Mouse (Mus musculus) small intestine, adult 2 months (tissue): ENCODE measurements around the gene Fank1.

Experiments
- CTCF ChIP-seq: fragments of 200-500 bp; IDR thresholded peaks from 2 replicates; pipeline ENCODE4 v1.5.1; 2012; ENCODE audit warnings: low read depth, mild to moderate bottlenecking, control low read depth, inconsistent platforms, low read length, moderate library complexity, mixed read lengths; ENCODE audit not compliant: insufficient replicate concordance, insufficient read length; ENCODE audit errors: extremely low read depth
- POLR2A ChIP-seq: fragments of 200-500 bp; IDR thresholded peaks from 2 replicates; pipeline ENCODE4 v1.6.1; 2012; ENCODE audit warnings: low read depth, mild to moderate bottlenecking, control low read depth, inconsistent platforms, low read length, moderate library complexity

DNA sequence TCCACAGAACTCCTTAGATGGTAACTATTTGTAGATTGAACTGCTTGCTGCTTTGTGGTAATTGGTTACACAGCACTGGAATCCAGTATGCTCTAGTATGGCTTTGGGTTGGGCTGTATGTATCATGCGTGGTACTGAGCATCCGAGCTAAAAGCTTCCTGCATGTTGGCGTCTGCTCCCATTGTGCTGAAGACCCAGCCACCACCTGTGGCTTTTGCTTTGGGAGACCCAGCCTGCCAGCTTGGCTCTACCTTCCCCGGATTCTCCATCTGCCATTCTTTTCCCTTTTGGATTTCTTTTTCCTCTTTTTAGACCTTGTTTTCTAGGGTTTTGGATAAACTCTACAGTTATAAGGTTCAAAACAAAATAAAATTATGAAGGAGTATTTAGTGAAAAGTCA is 13.5 kb downstream of the Fank1 start:
- TF ChIP-seq POLR2A (no peak), CTCF (no peak)
